Mouse (Mus musculus) forebrain, embryonic 13.5 days (tissue): ENCODE results near the gene Homer1. TPM values are rescaled to one million over a fixed set of nuclear protein-coding genes. Genes with fewer than 3 reads are reported as not detected.

Source experiments
- ATAC-seq: fragments of 200-750 bp; cut with Nextera tagmentation; 2 replicates; pipeline ENCODE4 v1.8.0; 2017
- H3K27ac ChIP-seq: fragments of 300-500 bp; sonication (generic); 2 replicates; pipeline ENCODE4 v1.5.1; 2015; ENCODE audit warnings: inconsistent platforms, mild to moderate bottlenecking, moderate library complexity
- H3K27me3 ChIP-seq: fragments of 300-500 bp; sonication (generic); 2 replicates; pipeline ENCODE4 v1.6.1; 2015; ENCODE audit warnings: mild to moderate bottlenecking, inconsistent platforms
- H3K36me3 ChIP-seq: fragments of 300-500 bp; sonication (generic); 2 replicates; pipeline ENCODE4 v1.6.1; 2015; ENCODE audit warnings: mild to moderate bottlenecking, inconsistent platforms; ENCODE audit not compliant: poor library complexity, severe bottlenecking
- H3K4me1 ChIP-seq: fragments of 300-500 bp; sonication (generic); 2 replicates; pipeline ENCODE4 v1.6.1; 2015; ENCODE audit warnings: inconsistent platforms
- H3K4me2 ChIP-seq: fragments of 300-500 bp; sonication (generic); 2 replicates; pipeline ENCODE4 v1.6.1; 2015; ENCODE audit warnings: inconsistent platforms, mild to moderate bottlenecking, moderate library complexity
- H3K4me3 ChIP-seq: fragments of 300-500 bp; sonication (generic); 2 replicates; pipeline ENCODE4 v1.5.1; 2015; ENCODE audit warnings: mild to moderate bottlenecking, inconsistent platforms
- H3K9ac ChIP-seq: fragments of 300-500 bp; sonication (generic); 2 replicates; pipeline ENCODE4 v1.6.1; 2015; ENCODE audit warnings: mild to moderate bottlenecking, inconsistent platforms
- H3K9me3 ChIP-seq: fragments of 300-500 bp; sonication (generic); replicated peaks from 2 replicates; pipeline ENCODE4 v1.6.1; 2016; ENCODE audit warnings: inconsistent platforms
- WGBS: fragments of 180-500 bp; shearing (Covaris S2); methylation state at CpG from one replicate; pipeline ENCODE4 v1.1.7; 2015; 5-methylcytosine and 5-hydroxymethylcytosine counted together
- polyA plus RNA-seq: library from polyadenylated mRNA; unstranded; fragments of >200 nt; fragmentation: Nextera tagmentation; extraction: Ambion mirVana; gene quantifications from 2 replicates; pipeline ENCODE4 v1.2.1, GENCODE M21; 2015

Gene Homer1
- polyA plus RNA-seq, 1 experiment from 2014 or later: 9.9 TPM

GRCm38 (mm10) chr13:93306545-93306944 lies 7.1 kb downstream of the Homer1 start:
- Histone ChIP-seq H3K9ac (no peak overlapping the region), H3K4me3 (peak overlapping the region; percentile 82), H3K36me3 (no peaks in the 10 kb centered on the region), H3K9me3 (no peaks in the 10 kb centered on the region), H3K27ac (no peak overlapping the region), H3K4me1 (peaks cover 51% of the 10 kb centered on the region), H3K27me3 (no peaks in the 10 kb centered on the region), H3K4me2 (peak overlapping the region; percentile 84)
- 46% methylated on average over 3 of the region's 3 CpGs for WGBS
- ATAC-seq: no peak

- Histone ChIP-seq H3K9me3 (no peaks in the 10 kb centered on the region), H3K27me3 (no peaks in the 10 kb centered on the region), H3K9ac (no peak overlapping the region), H3K36me3 (no peaks in the 10 kb centered on the region), H3K4me2 (peak overlapping the region; percentile 43), H3K4me1 (peaks cover 47% of the 10 kb centered on the region), H3K27ac (no peak overlapping the region), H3K4me3 (0 out of 2 replicates have a peak overlapping the region, but pooled peaks have one; percentile 7)
- no peak for ATAC-seq
- 38% methylated on average over 7 of the region's 7 CpGs for WGBS
Measured at GRCm38 (mm10) chr13:93307700-93308099, 8.3 kb downstream of the Homer1 start.

- Histone ChIP-seq H3K4me1 (peaks cover 44% of the 10 kb centered on the region), H3K4me2 (no peak overlapping the region)
- 70% methylated on average over 1 of the region's 1 CpGs for WGBS
Measured at GRCm38 (mm10) chr13:93309295-93309694, 9.9 kb downstream of the Homer1 start.

GRCm38 (mm10) chr13:93312518-93312917 lies 13.1 kb downstream of the Homer1 start:
- ATAC-seq: no peak
- Histone ChIP-seq H3K4me2 (no peak overlapping the region), H3K27ac (no peak overlapping the region), H3K9me3 (no peaks in the 10 kb centered on the region), H3K4me3 (no peak overlapping the region), H3K36me3 (no peaks in the 10 kb centered on the region), H3K9ac (no peak overlapping the region), H3K4me1 (peaks cover 20% of the 10 kb centered on the region), H3K27me3 (no peaks in the 10 kb centered on the region)

More at GRCm38 (mm10) chr13:93309295-93309694, 9.9 kb downstream of the Homer1 start:
- H3K4me3 ChIP-seq: no peak overlapping the region
- H3K27ac ChIP-seq: no peak overlapping the region
- no peaks in the 10 kb centered on the region for H3K36me3 ChIP-seq
- H3K9ac ChIP-seq: no peak overlapping the region
- no peaks in the 10 kb centered on the region for H3K27me3 ChIP-seq
- no peak for ATAC-seq
- H3K9me3 ChIP-seq: no peaks in the 10 kb centered on the region

GRCm38 (mm10) chr13:93314322-93314721 lies 14.9 kb downstream of the Homer1 start:
- Histone ChIP-seq H3K27ac (no peak overlapping the region), H3K4me2 (no peak overlapping the region), H3K9ac (no peak overlapping the region), H3K27me3 (no peaks in the 10 kb centered on the region), H3K9me3 (no peaks in the 10 kb centered on the region), H3K4me3 (no peak overlapping the region), H3K4me1 (peaks cover 3% of the 10 kb centered on the region; the same call in 1 of the 2 replicates), H3K36me3 (no peaks in the 10 kb centered on the region)
- no peak for ATAC-seq
- WGBS: 85% methylated on average over 4 of the region's 4 CpGs

- H3K4me1 ChIP-seq: no peaks in the 10 kb centered on the region
- no peaks in the 10 kb centered on the region for H3K36me3 ChIP-seq
- no peaks in the 10 kb centered on the region for H3K27me3 ChIP-seq
- H3K9me3 ChIP-seq: no peaks in the 10 kb centered on the region
- WGBS: 90% methylated on average over 5 of the region's 5 CpGs
- no peak overlapping the region for H3K27ac ChIP-seq
- no peak overlapping the region for H3K4me3 ChIP-seq
- H3K9ac ChIP-seq: no peak overlapping the region
- no peak for ATAC-seq
- H3K4me2 ChIP-seq: no peak overlapping the region
Measured at GRCm38 (mm10) chr13:93320089-93320488, 20.7 kb downstream of the Homer1 start.

GRCm38 (mm10) chr13:93326326-93326725 lies 26.9 kb downstream of the Homer1 start:
- Histone ChIP-seq H3K4me2 (no peak overlapping the region), H3K4me3 (no peak overlapping the region), H3K27ac (no peak overlapping the region), H3K27me3 (no peaks in the 10 kb centered on the region), H3K9ac (no peak overlapping the region), H3K36me3 (no peaks in the 10 kb centered on the region), H3K9me3 (no peaks in the 10 kb centered on the region), H3K4me1 (no peaks in the 10 kb centered on the region)
- no peak for ATAC-seq
- 89% methylated on average over 3 of the region's 3 CpGs for WGBS

GRCm38 (mm10) chr13:93331721-93332120 lies 32.3 kb downstream of the Homer1 start:
- 93% methylated on average over 2 of the region's 2 CpGs for WGBS
- Histone ChIP-seq H3K4me1 (no peaks in the 10 kb centered on the region), H3K4me3 (no peak overlapping the region), H3K9ac (no peak overlapping the region), H3K9me3 (no peaks in the 10 kb centered on the region), H3K27me3 (no peaks in the 10 kb centered on the region), H3K27ac (no peak overlapping the region), H3K36me3 (no peaks in the 10 kb centered on the region), H3K4me2 (no peak overlapping the region)
- no peak for ATAC-seq

- no peak overlapping the region for H3K4me3 ChIP-seq
- WGBS: 96% methylated on average over 13 of the region's 13 CpGs
- H3K4me1 ChIP-seq: no peaks in the 10 kb centered on the region
- H3K27ac ChIP-seq: no peak overlapping the region
- no peaks in the 10 kb centered on the region for H3K9me3 ChIP-seq
- no peak overlapping the region for H3K9ac ChIP-seq
- no peak overlapping the region for H3K4me2 ChIP-seq
- H3K27me3 ChIP-seq: no peaks in the 10 kb centered on the region
- no peaks in the 10 kb centered on the region for H3K36me3 ChIP-seq
- no peak for ATAC-seq
Measured at GRCm38 (mm10) chr13:93332491-93332890, 33.1 kb downstream of the Homer1 start.

GRCm38 (mm10) chr13:93335337-93335736 lies 35.9 kb downstream of the Homer1 start:
- H3K9me3 ChIP-seq: no peaks in the 10 kb centered on the region
- H3K27me3 ChIP-seq: no peaks in the 10 kb centered on the region
- no peak overlapping the region for H3K9ac ChIP-seq
- 86% methylated on average over 3 of the region's 3 CpGs for WGBS
- no peaks in the 10 kb centered on the region for H3K36me3 ChIP-seq
- no peak overlapping the region for H3K4me3 ChIP-seq
- H3K27ac ChIP-seq: no peak overlapping the region
- ATAC-seq: no peak
- no peak overlapping the region for H3K4me2 ChIP-seq
- no peaks in the 10 kb centered on the region for H3K4me1 ChIP-seq

GRCm38 (mm10) chr13:93338394-93338793 lies 39.0 kb downstream of the Homer1 start:
- Histone ChIP-seq H3K9ac (no peak overlapping the region), H3K4me1 (no peaks in the 10 kb centered on the region), H3K4me3 (no peak overlapping the region), H3K27ac (no peak overlapping the region), H3K36me3 (no peaks in the 10 kb centered on the region), H3K4me2 (no peak overlapping the region), H3K9me3 (no peaks in the 10 kb centered on the region), H3K27me3 (no peaks in the 10 kb centered on the region)
- 81% methylated on average over 5 of the region's 5 CpGs for WGBS
- ATAC-seq: no peak

- Histone ChIP-seq H3K9ac (no peak overlapping the region), H3K9me3 (no peaks in the 10 kb centered on the region), H3K4me1 (no peaks in the 10 kb centered on the region), H3K27me3 (no peaks in the 10 kb centered on the region), H3K27ac (no peak overlapping the region), H3K4me2 (no peak overlapping the region), H3K4me3 (no peak overlapping the region), H3K36me3 (peaks cover 3% of the 10 kb centered on the region; the same call in 1 of the 2 replicates)
- 91% methylated on average over 3 of the region's 3 CpGs for WGBS
- no peak for ATAC-seq
Measured at GRCm38 (mm10) chr13:93340555-93341278, 41.3 kb downstream of the Homer1 start.

GRCm38 (mm10) chr13:93342641-93343040 lies 43.2 kb downstream of the Homer1 start:
- no peak for ATAC-seq
- H3K36me3 ChIP-seq: peaks cover 3% of the 10 kb centered on the region; the same call in 1 of the 2 replicates
- WGBS: 69% methylated on average over 5 of the region's 5 CpGs
- no peak overlapping the region for H3K4me3 ChIP-seq
- no peak overlapping the region for H3K27ac ChIP-seq
- H3K4me1 ChIP-seq: no peaks in the 10 kb centered on the region
- H3K9ac ChIP-seq: no peak overlapping the region
- H3K9me3 ChIP-seq: no peaks in the 10 kb centered on the region
- H3K27me3 ChIP-seq: no peaks in the 10 kb centered on the region
- H3K4me2 ChIP-seq: no peak overlapping the region
